Mouse (Mus musculus): ENCODE results near the gene Card19.

GRCm38 (mm10) chr13:49171729-49172128 is 44.1 kb downstream of the Card19 start:
- TF ChIP-seq CTCF (conservative IDR thresholded peaks at IDR 0.05; ENCODE audit: insufficient read depth, insufficient read length, low read depth, low read length) (no peak), POLR2A (IDR thresholded peaks at IDR 0.05; ENCODE audit: low read depth, low read length) (no peak)

Measured in kidney, adult 2 months (tissue).